Mouse (Mus musculus) neural tube, postnatal 0 days (tissue): ENCODE data around the gene Clmn. TPM values are rescaled to one million over a fixed set of nuclear protein-coding genes. Genes with fewer than 3 reads are reported as not detected.

Experiments
- polyA plus RNA-seq: library from polyadenylated mRNA; unstranded; fragments of >200 nt; fragmentation: Nextera tagmentation; extraction: Ambion mirVana; gene quantifications from 2 replicates; pipeline ENCODE4 v1.2.1, GENCODE M21; 2015

Clmn gene
- polyA plus RNA-seq, result 1.5 and 2.0 TPM in 2 replicates

DNA sequence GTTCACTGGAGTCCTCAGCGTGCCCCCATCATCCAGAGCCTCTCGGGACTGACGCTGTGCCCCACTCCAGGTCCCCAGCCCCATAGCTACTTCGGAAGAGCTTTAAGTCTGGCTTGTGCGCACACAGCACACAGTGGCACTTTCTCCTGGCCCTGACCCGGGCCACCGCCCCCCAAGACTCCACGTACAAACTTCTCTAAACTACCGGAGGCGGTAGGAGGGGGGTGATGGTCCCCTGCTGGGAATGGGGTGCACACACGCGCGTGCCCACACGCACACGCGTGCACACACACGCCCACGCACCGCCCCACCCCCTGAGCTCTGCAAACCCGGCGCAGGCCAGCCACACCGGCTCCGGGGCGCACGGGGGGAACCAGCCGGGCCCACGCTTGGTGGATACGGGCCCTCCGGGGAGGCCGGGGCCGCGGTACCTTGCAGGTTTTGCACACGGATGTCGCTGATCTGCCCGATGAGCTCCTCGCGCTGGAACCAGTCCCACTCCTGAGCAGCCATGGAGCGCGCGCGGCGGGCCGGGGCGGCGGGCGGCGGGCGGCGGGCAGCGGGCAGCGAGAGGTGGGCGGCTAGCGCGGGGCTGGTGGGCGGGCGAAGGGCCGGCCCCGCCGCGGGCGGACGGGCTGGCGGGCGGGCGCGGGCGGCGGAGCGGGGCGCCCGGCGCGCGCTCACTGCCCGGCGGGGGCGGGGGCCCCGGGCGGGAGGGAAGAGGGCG is at the start of gene Clmn:
Gene Clmn, minus strand, starts transcription at position 638 of the 727 bp plus-strand sequence.

DNA sequence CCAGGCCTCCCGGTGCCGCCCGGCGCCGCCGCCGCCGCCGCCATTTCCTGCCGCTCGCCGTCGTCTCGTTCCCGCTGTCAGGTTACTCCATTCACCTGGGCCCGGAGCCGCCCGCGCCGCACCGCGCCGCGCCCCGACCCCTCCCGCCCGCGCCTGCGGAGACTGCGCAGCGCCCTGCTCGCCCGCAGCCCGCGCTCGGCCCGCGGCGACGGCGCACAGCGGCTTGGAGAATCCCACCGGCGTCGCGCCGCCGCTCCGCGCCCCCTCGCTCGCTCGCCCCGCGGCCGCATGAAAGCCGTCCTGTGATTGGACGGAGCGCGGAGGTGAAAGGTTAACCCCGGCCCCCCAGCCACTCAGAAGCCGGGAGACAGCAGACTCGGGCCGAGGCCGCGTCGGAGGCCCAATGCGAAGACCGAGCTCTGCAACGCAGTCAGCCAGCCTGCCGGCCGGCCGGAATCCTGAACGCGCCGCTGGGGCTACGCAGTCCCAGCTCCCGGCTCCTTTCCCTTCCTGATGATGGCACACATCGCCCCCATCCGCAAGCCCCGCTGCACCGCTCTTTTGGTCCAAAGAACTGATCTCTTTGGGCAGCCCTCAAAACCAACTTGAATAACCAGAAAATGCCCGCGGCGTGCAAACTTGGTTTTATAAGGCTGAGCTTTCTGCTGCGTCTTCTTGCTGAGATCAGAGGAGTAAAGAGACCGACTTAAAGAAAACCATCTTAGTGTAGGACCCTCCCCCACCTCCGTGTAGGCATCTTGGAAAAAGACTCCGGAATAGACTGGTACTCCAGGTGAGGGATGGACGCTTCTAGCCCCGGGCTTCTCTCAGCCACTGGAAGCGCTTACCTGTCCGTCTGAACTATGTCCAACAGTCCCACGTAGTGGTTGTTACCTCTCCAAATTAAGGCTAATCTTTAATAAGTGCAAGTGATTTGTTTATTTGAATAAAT is 112.8 kb downstream of the Clmn start, which contains the start of gene Dicer1:
Gene Dicer1, minus strand, starts transcription at position 139 of the 952 bp plus-strand sequence.

Other genes starting within 250 kb of the Clmn start
- 27.8 and 28.5 TPM in 2 replicates for gene Dicer1, start 113.1 kb downstream of the Clmn start, polyA plus RNA-seq
- 1.2 and 1.4 TPM in 2 replicates for gene Syne3, start 144.7 kb upstream of the Clmn start, polyA plus RNA-seq
- 225 and 244 TPM in 2 replicates for gene Glrx5, start 167.6 kb upstream of the Clmn start, polyA plus RNA-seq